11 mouse cellular contexts compared by ENCODE assay signal in the genomic region with DNA sequence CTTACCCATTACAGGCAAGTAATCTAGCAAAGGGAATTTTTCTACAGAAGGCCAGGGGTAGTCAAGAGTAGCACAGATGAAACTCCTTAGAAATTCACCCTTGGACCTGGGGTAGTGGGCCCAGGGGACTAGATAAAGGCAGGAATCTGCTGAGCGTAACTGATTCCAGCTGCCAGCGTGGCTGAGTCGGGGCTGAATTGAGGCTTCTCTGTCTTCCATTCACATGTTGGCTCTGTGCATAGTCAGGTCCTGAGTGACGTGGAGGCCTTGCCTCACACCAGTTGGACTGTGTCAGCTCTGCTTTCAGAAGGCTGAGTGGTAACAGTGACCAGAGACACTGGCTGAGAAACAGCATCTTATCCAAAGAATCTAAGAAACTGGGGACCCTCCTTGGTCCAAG. TPM values are rescaled to one million over a fixed set of nuclear protein-coding genes. Genes with fewer than 3 reads are reported as not detected.
A peak's percentile ranks its signal among the peaks of the same experiment; 100 is the strongest.
DNase-seq lines count a peak whose midpoint lies in the region; ATAC-seq and TF ChIP-seq lines count a peak whose summit lies in the region.
"Had no signal": no experiment of that assay in that cellular context is flagged by ENCODE, and none has a peak within 500 bp of the region (broad histone marks: within the 10 kb centered on the region; RNA-seq: fewer than 3 reads in every experiment).

No protein-coding gene starts in this region.

- no peaks in the 10 kb centered on the region for H3K27me3 ChIP-seq in heart, embryonic 13.5 days (replicated peaks)
- H3K27me3 ChIP-seq in embryonic facial prominence, embryonic 14.5 days (replicated peaks; ENCODE audit: control insufficient read depth, insufficient read depth, low read length): no peaks in the 10 kb centered on the region
- no peaks in the 10 kb centered on the region for H3K27me3 ChIP-seq in neural tube, embryonic 11.5 days (ENCODE audit: control insufficient read depth, insufficient read depth, low read length)
- H3K27me3 ChIP-seq: forebrain, embryonic 15.5 days; liver, embryonic 13.5 days had no signal

- peaks cover 98% of the 10 kb centered on the region for H3K4me1 ChIP-seq in heart, embryonic 13.5 days
- peaks cover 17% of the 10 kb centered on the region; the same call in 1 of the 2 replicates for H3K4me1 ChIP-seq in embryonic facial prominence, embryonic 14.5 days (ENCODE audit: control insufficient read depth, insufficient read depth, low read length)
- H3K4me1 ChIP-seq in neural tube, embryonic 11.5 days (ENCODE audit: control insufficient read depth, insufficient read depth, low read length): no peaks in the 10 kb centered on the region; the same call in 1 of the 2 replicates

- WGBS in heart, embryonic 13.5 days: 45% methylated on average over 4 of the region's 4 CpGs
- 18% methylated on average over 4 of the region's 4 CpGs for WGBS in embryonic facial prominence, embryonic 14.5 days
- 64% methylated on average over 4 of the region's 4 CpGs for WGBS in neural tube, embryonic 11.5 days

- ATAC-seq in heart, embryonic 13.5 days (ENCODE audit: extremely low read depth, insufficient number of reproducible peaks, low FRiP score, low TSS enrichment): no peak
- ATAC-seq in embryonic facial prominence, embryonic 14.5 days (ENCODE audit: low read depth): peak; percentile 53; the same call in 1 of the 2 replicates
- ATAC-seq in neural tube, embryonic 11.5 days (ENCODE audit: insufficient read depth, low FRiP score, low TSS enrichment): no peak
- ATAC-seq: forebrain, embryonic 15.5 days had no signal

- no peak for TF ChIP-seq CTCF in layer of hippocampus, adult 2 months (conservative IDR thresholded peaks at IDR 0.05)

- peak overlapping the region; percentile 47; the same call in 1 of the 2 replicates for H3K9ac ChIP-seq in heart, embryonic 13.5 days
- H3K9ac ChIP-seq in embryonic facial prominence, embryonic 14.5 days (ENCODE audit: low read depth, low read length): no peak overlapping the region
- H3K9ac ChIP-seq in neural tube, embryonic 11.5 days (ENCODE audit: low read length): no peak overlapping the region
- H3K9ac ChIP-seq: forebrain, embryonic 15.5 days; liver, embryonic 13.5 days had no signal

- H3K9me3 ChIP-seq in heart, embryonic 13.5 days: no peaks in the 10 kb centered on the region
- no peaks in the 10 kb centered on the region for H3K9me3 ChIP-seq in embryonic facial prominence, embryonic 14.5 days (ENCODE audit: control insufficient read depth, low read length)
- H3K9me3 ChIP-seq in neural tube, embryonic 11.5 days (ENCODE audit: control insufficient read depth, low read length): no peaks in the 10 kb centered on the region
- H3K9me3 ChIP-seq: forebrain, embryonic 15.5 days; liver, embryonic 13.5 days had no signal

- peak overlapping the region; percentile 67 for H3K27ac ChIP-seq in heart, embryonic 13.5 days (replicated peaks)
- no peak overlapping the region for H3K27ac ChIP-seq in embryonic facial prominence, embryonic 14.5 days (replicated peaks; ENCODE audit: low read depth, low read length)
- H3K27ac ChIP-seq in neural tube, embryonic 11.5 days (ENCODE audit: low read depth, low read length): no peak overlapping the region
- H3K27ac ChIP-seq in layer of hippocampus, adult 2 months: no peak overlapping the region
- H3K27ac ChIP-seq: forebrain, embryonic 15.5 days; liver, embryonic 13.5 days had no signal

- no peak overlapping the region for H3K4me2 ChIP-seq in heart, embryonic 13.5 days
- H3K4me2 ChIP-seq in embryonic facial prominence, embryonic 14.5 days (ENCODE audit: low read depth, low read length): no peak overlapping the region
- H3K4me2 ChIP-seq in neural tube, embryonic 11.5 days (ENCODE audit: low read depth): no peak overlapping the region
- H3K4me2 ChIP-seq: forebrain, embryonic 15.5 days; liver, embryonic 13.5 days had no signal

- H3K4me3 ChIP-seq in heart, embryonic 13.5 days: no peak overlapping the region
- H3K4me3 ChIP-seq in embryonic facial prominence, embryonic 14.5 days (ENCODE audit: low read depth, low read length): no peak overlapping the region
- H3K4me3 ChIP-seq in neural tube, embryonic 11.5 days (ENCODE audit: low read depth, low read length): no peak overlapping the region
- H3K4me3 ChIP-seq in layer of hippocampus, adult 2 months: no peak overlapping the region
- H3K4me3 ChIP-seq: forebrain, embryonic 15.5 days; liver, embryonic 13.5 days had no signal

- no peak for DNase-seq in heart, adult 8-10 months (ENCODE audit: low spot score)
- peak; percentile 36 for DNase-seq in lung, postnatal 14 days
- DNase-seq in lung, postnatal 10 days: no peak
- DNase-seq in embryonic facial prominence, embryonic 14.5 days (ENCODE audit: low spot score): peak; percentile 48
- DNase-seq in neural tube, embryonic 11.5 days (ENCODE audit: low spot score): peak; percentile 28
- DNase-seq in retina, embryonic 14.5 days (ENCODE audit: low spot score): no peak
- DNase-seq in layer of hippocampus, adult 2 months (ENCODE audit: low spot score in 2 of 2): no peak
- DNase-seq: cerebellum, adult 11-12 months; liver, embryonic 13.5 days had no signal

- no peaks in the 10 kb centered on the region for H3K36me3 ChIP-seq in heart, embryonic 13.5 days
- no peaks in the 10 kb centered on the region for H3K36me3 ChIP-seq in embryonic facial prominence, embryonic 14.5 days (ENCODE audit: control insufficient read depth, insufficient read depth, low read length)
- H3K36me3 ChIP-seq in neural tube, embryonic 11.5 days (ENCODE audit: control insufficient read depth, insufficient read depth, low read length): no peaks in the 10 kb centered on the region
- H3K36me3 ChIP-seq: forebrain, embryonic 15.5 days; liver, embryonic 13.5 days had no signal

RNA-seq across cellular contexts. Expression of a gene that starts 36.6 kb away (rescaled TPM):
- 21.4 and 23.2 TPM in 2 replicates for polyA plus RNA-seq in heart, embryonic 13.5 days (2015; fragmentation: Nextera tagmentation; extraction: Ambion mirVana)
- 10 to 100 TPM; 16.6 to 24.4 (median 20.6) TPM for total RNA-seq in heart, adult 8-10 months (2022)
- 13.7 and 18.0 TPM in 2 replicates for polyA plus RNA-seq in embryonic facial prominence, embryonic 14.5 days (2014; fragmentation: Nextera tagmentation; extraction: Ambion mirVana)
- polyA plus RNA-seq in neural tube, embryonic 11.5 days (2014; fragmentation: Nextera tagmentation; extraction: Ambion mirVana): 10.3 and 12.3 TPM in 2 replicates
- 10 to 100 TPM; 18.0 to 19.4 TPM for total RNA-seq in layer of hippocampus, adult 2 months (2021)

Comparison
In these comparisons a context has a peak if more than half of its experiments do, and no peak if none do; other contexts are left out.
1. DNase-seq: peak in lung, postnatal 14 days (single experiment), embryonic facial prominence, embryonic 14.5 days (single experiment) and neural tube, embryonic 11.5 days (single experiment); none in heart, adult 8-10 months (single experiment), lung, postnatal 10 days (single experiment), retina, embryonic 14.5 days (single experiment) and layer of hippocampus, adult 2 months (0 of 2).